Mouse (Mus musculus): Measurements from ENCODE around the gene Tfpt. TPM values are rescaled to one million over a fixed set of nuclear protein-coding genes. Genes with fewer than 3 reads are reported as not detected.
"Not testable (repeated sequence)": the region's sequence is repeated elsewhere in the genome, so short reads cannot be mapped to it uniquely, and the experiment has no call there.

Tfpt gene
- total RNA-seq, 2 experiments from 2014 or later: 12.8 to 13.6 TPM

- no peak for DNase-seq
These were observed 53.2 kb downstream of the Tfpt start for GRCm38 (mm10) chr7:3576354-3577124.

DNA sequence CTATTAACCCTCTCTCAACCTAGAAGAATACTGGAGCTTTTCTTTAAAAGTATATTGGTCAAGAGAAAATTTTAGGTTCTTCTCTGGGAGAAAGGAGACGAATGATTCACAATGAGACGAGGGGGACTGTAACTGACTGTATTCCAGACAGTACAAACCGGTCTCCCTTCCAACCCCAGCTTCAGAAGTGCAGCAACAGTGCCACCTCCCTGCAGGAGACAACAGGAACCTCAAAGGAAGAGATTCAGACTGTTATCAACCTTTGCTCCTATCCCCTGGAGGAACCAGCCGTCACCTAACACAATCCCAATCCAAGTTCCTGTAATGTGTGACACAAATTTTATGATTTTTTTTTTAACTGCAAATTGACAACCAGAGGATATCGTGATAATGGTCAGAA, 55.5 kb downstream of the Tfpt start:
- no peak for DNase-seq

DNA sequence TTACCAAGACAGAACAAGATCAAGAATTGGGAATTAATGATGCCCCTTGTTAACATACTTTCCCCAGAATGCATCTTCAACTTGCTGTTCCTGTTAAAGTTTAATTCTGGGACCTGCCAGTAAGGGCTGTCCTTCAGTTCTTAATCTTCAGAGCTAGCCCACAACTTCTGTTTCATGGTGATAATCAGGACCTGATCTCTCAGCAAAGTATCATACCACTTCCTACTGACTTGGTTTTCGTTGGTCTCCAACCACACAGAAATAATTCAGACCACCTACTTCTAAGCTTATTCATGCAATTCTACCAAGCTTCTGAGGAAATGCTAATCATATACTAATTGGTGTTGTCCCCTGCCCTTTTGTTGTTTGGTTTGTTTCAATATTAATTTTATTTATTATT, 57.9 kb downstream of the Tfpt start:
- no peak for DNase-seq

DNA sequence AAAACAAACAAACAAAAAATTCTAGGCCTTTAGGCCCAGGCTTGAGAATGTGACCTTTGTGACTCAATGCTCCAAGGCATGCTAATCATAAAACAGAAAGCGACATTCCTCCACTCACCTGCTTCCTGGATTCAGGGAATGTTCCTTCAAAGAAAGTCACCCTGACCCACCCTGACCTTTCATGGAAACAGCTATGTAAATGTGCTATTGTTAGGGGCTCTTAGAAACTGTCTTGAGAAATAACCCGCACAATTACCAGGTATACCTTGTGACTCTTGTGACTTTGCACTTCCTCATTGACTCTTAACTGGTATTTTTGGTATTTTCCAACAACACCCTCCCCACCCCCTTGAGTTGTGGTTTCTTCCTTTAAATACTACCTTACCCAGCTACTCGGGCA, 59.1 kb downstream of the Tfpt start:
- not testable (repeated sequence) for DNase-seq

Small RNA genes lying within 50 kb of the gene (microRNA-seq; reads per million reads assigned to microRNA genes)
- gene Gm25100 (ENCODE audit: borderline replicate concordance in 2 of 2) (0 reads per million in 2 experiments), gene Mir3572 (ENCODE audit: borderline replicate concordance in 2 of 2) (0.79 to 2.9 reads per million in 2 experiments)

Other genes starting within 250 kb of the Tfpt start
- gene Cacng8, start 239.2 kb downstream of the Tfpt start, total RNA-seq (2021): not detected
- gene Cacng6, start 205.7 kb downstream of the Tfpt start, total RNA-seq (2021): 100 to 1,000 TPM in 1 of 2 experiments, 10 to 100 TPM in 1; 99.3 to 101 TPM
- gene Tarm1, start 127.3 kb downstream of the Tfpt start, total RNA-seq (2021): not detected
- gene Oscar, start 13.8 kb downstream of the Tfpt start, total RNA-seq (2021): under 1 TPM; 0.15 to 0.56 TPM
- 100 to 1,000 TPM; 951 to 953 TPM for gene Ndufa3, start 12.6 kb downstream of the Tfpt start, total RNA-seq (2021)
- gene Prpf31, start 56 bp upstream of the Tfpt start, total RNA-seq (2021): 10 to 100 TPM; 21.3 to 21.8 TPM
- 10 to 100 TPM; 17.1 to 17.4 TPM for gene Cnot3, start 15.3 kb upstream of the Tfpt start, total RNA-seq (2021)
- 1 to 10 TPM; 4.2 to 4.3 TPM for gene Leng1, start 35.9 kb upstream of the Tfpt start, total RNA-seq (2021)
- under 1 TPM; 0.70 to 0.87 TPM for gene Tmc4, start 47.6 kb upstream of the Tfpt start, total RNA-seq (2021)
- gene Tsen34, start 62.9 kb upstream of the Tfpt start, total RNA-seq (2021): 10 to 100 TPM; 28.2 to 28.4 TPM
- 10 to 100 TPM in 1 of 2 experiments, 1 to 10 TPM in 1; 8.1 to 11.2 TPM for gene Mboat7, start 63.6 kb upstream of the Tfpt start, total RNA-seq (2021)
- 100 to 1,000 TPM; 374 to 415 TPM for gene Rps9, start 74.1 kb upstream of the Tfpt start, total RNA-seq (2021)
- 1 to 10 TPM in 1 of 2 experiments, under 1 TPM in 1; 0.67 to 1.0 TPM for gene Pirb, start 90.5 kb upstream of the Tfpt start, total RNA-seq (2021)
- gene Gm15448, start 195.8 kb upstream of the Tfpt start, total RNA-seq (2021): under 1 TPM in 1 of 2 experiments, not detected in 1; 0.18 TPM
- under 1 TPM in 1 of 2 experiments, not detected in 1; 0.13 TPM for gene Pira2, start 215.1 kb upstream of the Tfpt start, total RNA-seq (2021)

All from gastrocnemius, postnatal 25 days (tissue).